Mouse (Mus musculus) midbrain, embryonic 14.5 days (tissue): ENCODE measurements at regions not wholly inside any gene's neighbourhood (a gene's known extent, or its start where the extent isn't known, plus 50 kb on each side); places are given as distances from the start of the nearest gene placed in this dataset.
A peak's percentile ranks its signal among the peaks of the same experiment; 100 is the strongest.

Experiments
- ATAC-seq: fragments of 200-750 bp; cut with Nextera tagmentation; 2 replicates; pipeline ENCODE4 v1.8.0; 2017; ENCODE audit warnings: moderate number of reproducible peaks, moderate library complexity; ENCODE audit not compliant: low FRiP score, low TSS enrichment
- DNase-seq: peaks from one replicate; pipeline ENCODE4 v3.0.0-alpha.2; 2015
- H3K27ac ChIP-seq: fragments of 300-500 bp; sonication (generic); replicated peaks from 2 replicates; pipeline ENCODE4 v1.5.1; 2014; ENCODE audit warnings: mild to moderate bottlenecking, low read depth, low read length, moderate library complexity
- H3K27me3 ChIP-seq: fragments of 300-500 bp; sonication (generic); 2 replicates; pipeline ENCODE4 v1.6.1; 2014; ENCODE audit warnings: low read length, control low read depth, mixed read lengths; ENCODE audit not compliant: control insufficient read depth, insufficient read depth
- H3K36me3 ChIP-seq: fragments of 300-500 bp; sonication (generic); 2 replicates; pipeline ENCODE4 v1.6.1; 2014; ENCODE audit warnings: low read length, control low read depth; ENCODE audit not compliant: control insufficient read depth, insufficient read depth
- H3K4me1 ChIP-seq: fragments of 300-500 bp; sonication (generic); 2 replicates; pipeline ENCODE4 v1.6.1; 2014; ENCODE audit warnings: mild to moderate bottlenecking, antibody characterized with exemption, low read length, control low read depth; ENCODE audit not compliant: control insufficient read depth, insufficient read depth
- H3K4me2 ChIP-seq: fragments of 300-500 bp; sonication (generic); 2 replicates; pipeline ENCODE4 v1.6.1; 2014; ENCODE audit warnings: mild to moderate bottlenecking, low read length, moderate library complexity
- H3K4me3 ChIP-seq: fragments of 300-500 bp; sonication (generic); replicated peaks from 2 replicates; pipeline ENCODE4 v1.5.1; 2014; ENCODE audit warnings: low read depth, low read length
- H3K9ac ChIP-seq: fragments of 300-500 bp; sonication (generic); replicated peaks from 2 replicates; pipeline ENCODE4 v1.6.1; 2014; ENCODE audit warnings: mild to moderate bottlenecking, low read length, moderate library complexity
- H3K9me3 ChIP-seq: fragments of 300-500 bp; sonication (generic); 2 replicates; pipeline ENCODE4 v1.6.1; 2016; ENCODE audit warnings: low read length, control low read depth, mixed read lengths; ENCODE audit not compliant: control insufficient read depth
- WGBS: fragments of 180-500 bp; shearing (Covaris S2); extraction: QIAGEN DNeasy Blood & Tissue Kit; methylation state at CpG from one replicate; pipeline ENCODE4 v1.1.7; 2014; 5-methylcytosine and 5-hydroxymethylcytosine counted together

GRCm38 (mm10) chr1:108498854-108499253 is 909.0 kb downstream of the Serpinb8 start:
- no peak for ATAC-seq
- no peaks in the 10 kb centered on the region for H3K36me3 ChIP-seq
- H3K4me3 ChIP-seq = no peak overlapping the region
- H3K9me3 ChIP-seq = no peaks in the 10 kb centered on the region
- no peak overlapping the region for H3K27ac ChIP-seq
- no peak overlapping the region for H3K4me2 ChIP-seq
- no peaks in the 10 kb centered on the region for H3K27me3 ChIP-seq
- no peak overlapping the region for H3K9ac ChIP-seq
- 70% methylated on average over 1 of the region's 1 CpGs for WGBS
- no peaks in the 10 kb centered on the region for H3K4me1 ChIP-seq
- no peak for DNase-seq

DNA sequence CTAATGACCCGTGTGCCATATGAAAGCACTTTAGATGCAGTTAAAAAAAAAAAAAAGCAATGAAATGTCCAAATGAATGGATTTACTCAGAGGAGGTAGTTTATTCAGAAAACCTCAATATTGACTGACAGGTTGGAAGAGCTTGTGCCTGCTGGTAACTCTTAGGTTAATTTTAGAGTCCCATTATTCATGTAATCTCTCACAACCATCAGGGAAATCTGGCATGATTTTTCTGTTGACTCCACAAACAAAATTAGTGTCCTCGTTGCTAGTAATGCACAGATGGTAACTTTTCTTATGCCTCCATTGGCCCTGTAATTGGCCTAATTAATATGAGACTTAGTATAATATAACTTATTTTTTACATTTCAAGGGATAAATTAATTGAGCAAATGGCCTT is 937.6 kb downstream of the Serpinb8 start:
- Histone ChIP-seq H3K4me1 (no peaks in the 10 kb centered on the region), H3K9ac (no peak overlapping the region), H3K36me3 (no peaks in the 10 kb centered on the region), H3K4me3 (no peak overlapping the region), H3K27ac (no peak overlapping the region), H3K9me3 (no peaks in the 10 kb centered on the region), H3K4me2 (no peak overlapping the region), H3K27me3 (no peaks in the 10 kb centered on the region)
- WGBS = 72% methylated on average over 2 of the region's 2 CpGs
- ATAC-seq (no peak), DNase-seq (no peak)

DNA sequence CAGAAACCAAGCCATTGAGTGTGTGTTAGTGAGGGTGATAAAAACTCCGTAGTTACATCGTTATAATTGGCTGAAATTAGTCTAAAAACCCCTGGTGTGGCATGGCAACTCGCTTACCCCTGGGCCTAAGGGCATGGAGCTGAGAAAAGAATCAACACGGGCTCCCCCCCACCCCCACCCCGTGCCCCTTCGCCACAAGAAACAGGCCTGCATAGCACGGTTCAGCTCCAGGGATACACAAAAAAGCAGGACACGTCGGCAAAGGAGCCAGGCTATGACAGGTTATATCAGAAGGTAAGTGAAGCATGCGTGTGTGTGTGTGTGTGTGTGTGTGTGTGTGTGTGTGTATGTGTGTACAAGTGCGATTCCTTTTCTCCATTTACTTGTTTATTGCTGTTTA is 948.4 kb downstream of the Serpinb8 start:
- DNase-seq (no peak), ATAC-seq (no peak)
- no peaks in the 10 kb centered on the region for H3K36me3 ChIP-seq
- H3K4me2 ChIP-seq = no peak overlapping the region
- H3K4me1 ChIP-seq = no peaks in the 10 kb centered on the region
- 76% methylated on average over 11 of the region's 11 CpGs for WGBS
- H3K27ac ChIP-seq = no peak overlapping the region
- H3K27me3 ChIP-seq = no peaks in the 10 kb centered on the region
- no peak overlapping the region for H3K4me3 ChIP-seq
- H3K9me3 ChIP-seq = no peaks in the 10 kb centered on the region
- no peak overlapping the region for H3K9ac ChIP-seq

- H3K27me3 ChIP-seq = no peaks in the 10 kb centered on the region
- no peaks in the 10 kb centered on the region for H3K36me3 ChIP-seq
- no peak overlapping the region for H3K9ac ChIP-seq
- H3K4me3 ChIP-seq = no peak overlapping the region
- WGBS = 57% methylated on average over 2 of the region's 2 CpGs
- ATAC-seq (no peak), DNase-seq (no peak)
- no peaks in the 10 kb centered on the region for H3K4me1 ChIP-seq
- H3K9me3 ChIP-seq = no peaks in the 10 kb centered on the region
- no peak overlapping the region for H3K4me2 ChIP-seq
- H3K27ac ChIP-seq = no peak overlapping the region
Measured at GRCm38 (mm10) chr1:108548721-108549120, 958.9 kb downstream of the Serpinb8 start.

- H3K9me3 ChIP-seq = no peaks in the 10 kb centered on the region
- H3K9ac ChIP-seq = no peak overlapping the region
- no peak overlapping the region for H3K4me2 ChIP-seq
- no peak overlapping the region for H3K27ac ChIP-seq
- no peak overlapping the region for H3K4me3 ChIP-seq
- ATAC-seq (no peak), DNase-seq (no peak)
- no peaks in the 10 kb centered on the region for H3K27me3 ChIP-seq
- no peaks in the 10 kb centered on the region for H3K4me1 ChIP-seq
- no peaks in the 10 kb centered on the region for H3K36me3 ChIP-seq
- WGBS = 96% methylated on average over 1 of the region's 1 CpGs
Measured at GRCm38 (mm10) chr1:108558882-108559281, 969.1 kb downstream of the Serpinb8 start.

DNA sequence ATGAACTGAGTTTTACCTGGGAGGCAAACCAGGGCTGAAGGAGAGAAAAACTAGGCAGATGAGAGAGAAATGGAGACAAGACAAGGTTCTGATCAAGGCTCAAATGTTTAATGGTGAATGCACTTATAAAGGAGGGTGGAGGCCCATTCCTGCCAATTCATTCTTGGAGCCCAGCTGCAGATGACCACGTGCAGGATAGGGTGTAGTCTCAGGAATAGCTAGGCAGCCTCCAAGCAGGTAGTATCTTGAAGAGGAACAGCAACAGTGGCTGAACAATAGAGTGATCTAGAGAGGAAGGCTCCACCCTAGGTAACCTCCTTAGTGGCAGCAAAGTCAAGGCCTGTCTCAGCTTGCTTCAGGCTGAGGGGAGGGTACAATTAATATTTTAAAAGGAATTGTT is 973.2 kb downstream of the Serpinb8 start:
- WGBS = 76% methylated on average over 1 of the region's 1 CpGs
- no peaks in the 10 kb centered on the region for H3K36me3 ChIP-seq

GRCm38 (mm10) chr1:108571977-108572376 is 982.2 kb downstream of the Serpinb8 start:
- Histone ChIP-seq H3K27me3 (no peaks in the 10 kb centered on the region), H3K4me2 (no peak overlapping the region), H3K4me3 (no peak overlapping the region), H3K36me3 (no peaks in the 10 kb centered on the region), H3K4me1 (no peaks in the 10 kb centered on the region), H3K27ac (no peak overlapping the region), H3K9me3 (no peaks in the 10 kb centered on the region), H3K9ac (no peak overlapping the region)
- no peak for DNase-seq
- 54% methylated on average over 3 of the region's 3 CpGs for WGBS
- no peak for ATAC-seq

More for the DNA sequence above, 973.2 kb downstream of the Serpinb8 start:
- H3K9me3 ChIP-seq = no peaks in the 10 kb centered on the region
- H3K27me3 ChIP-seq = no peaks in the 10 kb centered on the region
- no peak overlapping the region for H3K4me2 ChIP-seq
- H3K4me1 ChIP-seq = no peaks in the 10 kb centered on the region
- H3K27ac ChIP-seq = no peak overlapping the region
- no peak overlapping the region for H3K9ac ChIP-seq
- no peak overlapping the region for H3K4me3 ChIP-seq
- no peak for DNase-seq
- ATAC-seq = no peak

- no peaks in the 10 kb centered on the region for H3K4me1 ChIP-seq
- no peaks in the 10 kb centered on the region for H3K27me3 ChIP-seq
- H3K9me3 ChIP-seq = no peaks in the 10 kb centered on the region
- no peak overlapping the region for H3K4me3 ChIP-seq
- no peak for DNase-seq
- no peak overlapping the region for H3K9ac ChIP-seq
- H3K4me2 ChIP-seq = no peak overlapping the region
- no peak overlapping the region for H3K27ac ChIP-seq
- ATAC-seq = no peak
- no peaks in the 10 kb centered on the region for H3K36me3 ChIP-seq
Measured at GRCm38 (mm10) chr1:108572765-108573164, 983.0 kb downstream of the Serpinb8 start.

DNA sequence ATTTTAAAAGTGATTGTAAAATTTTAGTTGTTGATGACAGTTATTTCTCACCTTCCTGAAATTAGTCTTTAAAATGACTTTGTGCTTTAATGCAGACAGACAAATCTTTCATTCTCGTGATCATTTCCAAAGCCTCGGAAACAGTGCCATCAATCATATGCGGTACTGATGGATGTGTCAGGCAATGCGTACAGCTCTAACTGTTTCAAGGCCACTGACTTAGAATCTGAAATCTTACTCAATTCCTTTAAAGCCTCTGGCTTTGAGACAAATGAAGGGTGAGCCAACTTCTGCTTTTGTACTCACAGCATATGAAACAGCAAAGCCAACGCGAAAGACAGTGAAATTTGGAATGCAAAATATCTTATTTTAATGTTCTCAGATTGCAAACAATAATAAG is 987.0 kb downstream of the Serpinb8 start:
- Histone ChIP-seq H3K27me3 (no peaks in the 10 kb centered on the region), H3K9me3 (no peaks in the 10 kb centered on the region), H3K36me3 (no peaks in the 10 kb centered on the region), H3K4me1 (no peaks in the 10 kb centered on the region), H3K4me2 (no peak overlapping the region), H3K27ac (no peak overlapping the region), H3K4me3 (no peak overlapping the region), H3K9ac (no peak overlapping the region)
- DNase-seq = peak; percentile 3
- 78% methylated on average over 6 of the region's 6 CpGs for WGBS
- no peak for ATAC-seq
